Mouse (Mus musculus) large intestine, adult 2 months (tissue): ENCODE data around the gene Tgfa. TPM values are rescaled to one million over a fixed set of nuclear protein-coding genes. Genes with fewer than 3 reads are reported as not detected.

Experiments
- DNase-seq: peaks from one replicate; pipeline ENCODE4 v3.0.0-alpha.2; 2012; ENCODE audit warnings: low read depth, low spot score
- whole genome bisulfite sequencing: fragments of 180-500 bp; shearing (Covaris S2); methylation state at CpG from one replicate; pipeline ENCODE4 v1.1.7; 2018; 5-methylcytosine and 5-hydroxymethylcytosine counted together
- polyA plus RNA-seq: library from polyadenylated mRNA; depleted of rRNA; stranded (reverse); fragments of >200 nt; gene quantifications from 2 replicates; pipeline ENCODE4 v1.2.3, GENCODE M21; 2012

Gene Tgfa
- polyA plus RNA-seq, 1 experiment: 7.2 TPM

- DNase-seq: no peak
- 92% methylated on average over 4 of the region's 4 CpGs for WGBS
Measured at GRCm38 (mm10) chr6:86218739-86219138, 23.7 kb downstream of the Tgfa start.

- WGBS: 26% methylated on average over 5 of the region's 5 CpGs
- no peak for DNase-seq
Measured at GRCm38 (mm10) chr6:86219494-86219893, 24.5 kb downstream of the Tgfa start.

GRCm38 (mm10) chr6:86220171-86220570 lies 25.1 kb downstream of the Tgfa start:
- 42% methylated on average over 4 of the region's 4 CpGs for WGBS
- no peak for DNase-seq

- WGBS: 22% methylated on average over 7 of the region's 7 CpGs
- no peak for DNase-seq
Measured at GRCm38 (mm10) chr6:86222381-86222780, 27.4 kb downstream of the Tgfa start.

GRCm38 (mm10) chr6:86225604-86226003 lies 30.6 kb downstream of the Tgfa start:
- DNase-seq: no peak

GRCm38 (mm10) chr6:86232367-86232766 lies 37.3 kb downstream of the Tgfa start:
- WGBS: 87% methylated on average over 5 of the region's 5 CpGs

GRCm38 (mm10) chr6:86233512-86234430 lies 38.7 kb downstream of the Tgfa start:
- WGBS: 21% methylated on average over 13 of the region's 13 CpGs
- DNase-seq: peak; percentile 39

More at GRCm38 (mm10) chr6:86232367-86232766, 37.3 kb downstream of the Tgfa start:
- DNase-seq: no peak

GRCm38 (mm10) chr6:86244866-86245265 lies 49.8 kb downstream of the Tgfa start:
- DNase-seq: no peak
- 73% methylated on average over 3 of the region's 3 CpGs for WGBS

GRCm38 (mm10) chr6:86245965-86246364 lies 50.9 kb downstream of the Tgfa start:
- 24% methylated on average over 4 of the region's 4 CpGs for WGBS
- no peak for DNase-seq

GRCm38 (mm10) chr6:86248562-86248961 lies 53.5 kb downstream of the Tgfa start:
- no peak for DNase-seq
- 95% methylated on average over 1 of the region's 1 CpGs for WGBS

GRCm38 (mm10) chr6:86249042-86249441 lies 54.0 kb downstream of the Tgfa start:
- whole genome bisulfite sequencing: 83% methylated on average over 16 of the region's 16 CpGs
- no peak for DNase-seq

- WGBS: 86% methylated on average over 2 of the region's 2 CpGs
Measured at GRCm38 (mm10) chr6:86250236-86250635, 55.2 kb downstream of the Tgfa start.

GRCm38 (mm10) chr6:86250830-86251229 lies 55.8 kb downstream of the Tgfa start:
- no peak for DNase-seq
- WGBS: 91% methylated on average over 8 of the region's 8 CpGs

More at GRCm38 (mm10) chr6:86250236-86250635, 55.2 kb downstream of the Tgfa start:
- DNase-seq: no peak

GRCm38 (mm10) chr6:86252176-86253125 lies 57.4 kb downstream of the Tgfa start:
- DNase-seq: no peak
- 70% methylated on average over 10 of the region's 10 CpGs for WGBS

GRCm38 (mm10) chr6:86255899-86256298 lies 60.9 kb downstream of the Tgfa start:
- WGBS: 92% methylated on average over 9 of the region's 9 CpGs
- no peak for DNase-seq

GRCm38 (mm10) chr6:86259242-86259641 lies 64.2 kb downstream of the Tgfa start:
- 86% methylated on average over 6 of the region's 6 CpGs for WGBS
- DNase-seq: no peak

GRCm38 (mm10) chr6:86260322-86261050 lies 65.5 kb downstream of the Tgfa start:
- DNase-seq: peak; percentile 47
- 18% methylated on average over 7 of the region's 7 CpGs for WGBS

GRCm38 (mm10) chr6:86266786-86267185 lies 71.8 kb downstream of the Tgfa start:
- WGBS: 32% methylated on average over 5 of the region's 5 CpGs
- peak; percentile 27 for DNase-seq

GRCm38 (mm10) chr6:86270373-86271068 lies 75.5 kb downstream of the Tgfa start:
- 76% methylated on average over 8 of the region's 8 CpGs for WGBS
- no peak for DNase-seq
